Mouse (Mus musculus): ENCODE results near the gene Elavl3. TPM values are rescaled to one million over a fixed set of nuclear protein-coding genes. Genes with fewer than 3 reads are reported as not detected.
"Not testable (repeated sequence)": the region's sequence is repeated elsewhere in the genome, so short reads cannot be mapped to it uniquely, and the experiment has no call there.

The Elavl3 gene
- total RNA-seq (2014; fragmentation: Nextera tagmentation) = not detected in 2 replicates
- total RNA-seq (2017) = not detected in 2 replicates

DNA sequence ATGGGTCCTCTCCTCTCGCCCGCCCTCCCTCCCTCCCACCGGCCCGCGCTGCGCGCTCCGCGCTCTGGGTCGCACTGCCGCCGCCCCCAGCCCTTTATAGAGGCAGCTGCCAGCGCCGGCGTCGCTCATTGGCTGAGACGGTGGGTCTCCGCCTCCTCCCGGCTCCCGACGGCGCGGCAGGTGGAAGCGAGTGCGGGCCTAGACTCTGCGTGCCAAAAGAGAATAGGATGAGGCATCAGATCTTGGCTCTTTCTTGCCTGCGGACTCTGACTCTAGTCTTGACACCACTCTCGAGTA lies at the start of gene Elavl3:
Elavl3 (minus strand) TSS at position 66 of the 297 bp plus-strand sequence.
- ATAC-seq (replicated peaks; ENCODE audit: low FRiP score, low TSS enrichment, poor library complexity, severe bottlenecking) = no peak

DNA sequence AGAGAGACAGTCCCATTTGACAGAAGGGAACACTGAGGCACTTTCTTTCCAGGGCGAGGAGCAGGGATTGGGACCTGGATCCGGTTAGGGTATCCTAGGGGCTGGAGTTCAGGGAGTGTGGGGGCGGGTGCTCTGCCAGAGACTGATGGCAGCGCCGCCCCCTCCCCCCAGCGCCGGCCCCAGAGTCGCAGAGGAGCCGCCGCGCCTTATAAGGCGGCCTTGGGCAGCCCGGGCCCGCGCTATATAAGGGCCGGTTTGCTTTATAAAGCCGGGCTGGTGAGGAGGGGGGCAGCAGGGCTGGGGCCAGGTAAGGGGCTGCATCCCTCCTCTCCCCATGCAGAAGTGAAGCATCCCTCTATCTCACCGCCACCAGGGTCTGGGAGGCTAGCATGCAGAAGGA lies 48.1 kb upstream of the Elavl3 start:
- ATAC-seq (replicated peaks; ENCODE audit: low FRiP score, low TSS enrichment, poor library complexity, severe bottlenecking) = no peak

DNA sequence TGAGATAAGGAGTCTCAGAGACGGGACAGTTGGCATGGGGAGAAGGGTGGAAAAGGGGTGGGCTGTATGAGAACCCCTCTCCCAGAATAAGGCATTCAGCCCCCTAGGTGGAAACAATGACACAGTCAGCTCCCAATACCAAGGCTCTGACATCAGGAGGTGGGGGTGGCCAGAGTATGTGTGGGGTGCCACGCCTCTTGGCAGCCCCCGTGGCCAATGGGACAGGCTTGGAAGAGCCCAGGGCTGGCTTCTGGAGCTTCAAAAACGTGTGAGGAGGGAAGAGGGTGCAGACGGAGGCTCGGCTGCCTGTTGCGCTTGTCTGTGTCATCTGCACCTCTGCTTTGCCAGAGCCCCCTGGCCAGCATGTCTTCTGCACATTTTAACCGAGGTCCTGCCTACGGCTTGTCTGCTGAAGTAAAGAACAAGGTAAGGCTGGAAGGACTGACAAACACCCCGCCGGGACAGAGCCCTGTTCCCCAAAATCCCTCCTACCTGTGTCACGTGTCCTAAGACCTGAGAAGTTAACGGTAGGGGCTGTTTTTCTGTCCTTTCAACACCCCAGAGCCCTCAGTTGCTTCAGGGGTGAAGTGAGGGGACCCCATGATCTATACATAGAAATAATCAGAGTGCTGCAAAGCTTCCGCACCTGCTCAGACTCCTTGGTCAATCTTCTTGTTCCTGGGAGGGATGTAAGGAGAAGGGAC lies 47.3 kb upstream of the Elavl3 start, which contains the start of gene Cnn1:
Cnn1 (plus strand) TSS at position 224 of the 704 bp plus-strand sequence.
- no peak for ATAC-seq (replicated peaks; ENCODE audit: low FRiP score, low TSS enrichment, poor library complexity, severe bottlenecking)

DNA sequence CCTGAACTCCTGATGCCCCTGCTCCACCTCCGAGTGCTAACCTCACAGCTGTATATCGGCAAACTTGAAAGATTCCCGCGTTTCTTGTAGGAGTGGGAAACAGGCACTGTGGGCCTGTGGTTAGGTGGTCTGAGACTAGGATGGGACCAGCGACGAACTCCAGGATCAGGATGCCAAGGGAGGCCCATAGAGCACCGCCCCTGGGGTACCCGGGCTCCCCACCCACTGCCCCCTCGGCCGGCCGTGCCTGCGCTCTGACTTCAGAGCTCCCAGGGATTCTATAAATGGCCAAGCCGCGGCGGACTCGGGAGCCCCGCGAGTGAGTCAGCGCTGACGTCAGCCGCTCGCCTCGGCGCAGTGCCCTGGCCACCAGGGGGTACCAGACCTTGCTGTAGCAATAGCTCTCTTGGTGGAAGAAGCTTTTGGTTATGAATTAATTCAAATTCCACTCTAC lies 44.1 kb upstream of the Elavl3 start:
- peak; percentile 99 for ATAC-seq (replicated peaks; ENCODE audit: low FRiP score, low TSS enrichment, poor library complexity, severe bottlenecking)

DNA sequence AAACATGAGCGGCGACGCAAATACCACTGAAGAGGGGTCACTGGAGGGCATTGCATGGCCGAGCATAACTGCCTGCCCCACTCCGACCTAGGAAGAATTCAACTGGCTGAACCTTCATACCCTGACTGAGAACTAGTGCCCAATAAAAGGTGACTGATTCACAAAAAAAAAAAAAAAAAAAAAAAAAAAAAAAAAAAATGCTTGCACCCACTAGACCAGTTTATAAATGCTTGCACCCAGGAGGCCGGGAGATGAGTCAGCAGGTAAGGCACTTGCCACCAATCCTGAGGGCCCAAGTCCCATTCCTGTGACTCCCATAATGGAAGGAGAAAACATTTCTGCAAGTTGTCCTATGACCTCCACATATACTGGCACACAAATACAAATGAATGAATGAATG lies 40.9 kb upstream of the Elavl3 start:
- ATAC-seq (replicated peaks; ENCODE audit: low FRiP score, low TSS enrichment, poor library complexity, severe bottlenecking) = no peak

DNA sequence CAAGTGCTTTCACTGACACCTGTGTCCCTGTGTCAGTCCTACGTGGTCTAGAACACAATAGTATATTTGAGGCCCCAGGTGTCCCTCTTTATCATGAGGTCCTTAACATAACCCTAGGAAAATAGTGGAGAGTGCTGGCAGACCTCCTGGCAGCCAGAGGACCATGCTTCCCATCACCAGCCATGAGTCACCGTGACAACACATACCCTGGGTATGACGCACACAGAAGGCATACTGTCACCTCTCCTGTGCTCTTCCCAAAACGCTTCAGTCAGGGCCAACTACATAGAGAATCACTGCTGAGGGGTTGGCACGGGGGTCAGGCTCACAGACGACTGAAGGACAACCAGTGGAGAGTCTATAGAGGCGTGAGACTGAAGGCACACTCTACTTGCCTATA lies 38.2 kb upstream of the Elavl3 start:
- ATAC-seq (replicated peaks; ENCODE audit: low FRiP score, low TSS enrichment, poor library complexity, severe bottlenecking) = no peak

DNA sequence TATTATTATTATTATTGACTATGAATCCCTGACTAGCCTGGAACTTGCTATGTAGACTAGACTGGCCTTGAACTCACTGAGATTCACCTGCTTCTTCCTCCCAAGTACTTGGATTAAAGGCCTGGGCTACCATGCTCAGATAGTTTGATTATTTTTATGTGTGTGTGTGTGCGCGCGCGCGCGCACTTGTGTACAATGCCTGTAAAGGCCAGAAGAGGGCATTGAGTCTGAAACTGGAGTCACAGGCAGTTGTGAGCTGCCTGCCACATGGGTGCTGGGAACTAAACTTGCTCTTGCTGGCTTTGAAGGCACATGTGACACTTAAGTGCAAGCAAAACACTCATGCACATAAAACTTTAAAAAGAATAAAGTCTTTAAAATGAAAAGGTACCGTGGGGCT lies 37.5 kb upstream of the Elavl3 start:
- no peak for ATAC-seq (replicated peaks; ENCODE audit: low FRiP score, low TSS enrichment, poor library complexity, severe bottlenecking)

DNA sequence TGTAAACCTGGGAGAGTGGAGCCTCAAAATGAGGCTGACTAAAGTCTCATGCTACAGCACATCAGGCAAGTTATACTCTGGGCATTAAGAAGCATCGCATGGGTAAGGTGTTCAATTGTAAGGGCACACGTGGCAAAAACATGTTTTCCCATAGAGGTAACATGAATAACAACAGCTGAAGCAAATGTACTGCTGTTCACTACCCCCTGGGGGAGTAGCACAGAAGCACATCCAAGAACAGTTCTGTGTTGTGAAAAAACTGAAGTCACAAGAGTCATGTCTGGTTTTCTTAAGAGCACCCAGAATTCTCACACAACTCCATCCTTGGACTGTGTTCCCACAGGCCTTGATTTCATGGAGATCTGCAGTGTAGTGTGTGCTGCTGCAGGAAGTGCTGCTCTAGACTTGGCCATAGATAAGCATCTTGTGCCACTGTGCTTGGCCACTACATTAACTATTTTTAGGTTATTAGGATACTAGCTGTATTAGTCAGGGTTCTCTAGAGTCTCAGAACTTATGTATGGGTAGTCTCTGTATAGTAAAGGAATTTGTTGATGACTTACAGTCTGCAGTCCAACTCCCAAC lies 35.3 kb upstream of the Elavl3 start:
- no peak for ATAC-seq (replicated peaks; ENCODE audit: low FRiP score, low TSS enrichment, poor library complexity, severe bottlenecking)

DNA sequence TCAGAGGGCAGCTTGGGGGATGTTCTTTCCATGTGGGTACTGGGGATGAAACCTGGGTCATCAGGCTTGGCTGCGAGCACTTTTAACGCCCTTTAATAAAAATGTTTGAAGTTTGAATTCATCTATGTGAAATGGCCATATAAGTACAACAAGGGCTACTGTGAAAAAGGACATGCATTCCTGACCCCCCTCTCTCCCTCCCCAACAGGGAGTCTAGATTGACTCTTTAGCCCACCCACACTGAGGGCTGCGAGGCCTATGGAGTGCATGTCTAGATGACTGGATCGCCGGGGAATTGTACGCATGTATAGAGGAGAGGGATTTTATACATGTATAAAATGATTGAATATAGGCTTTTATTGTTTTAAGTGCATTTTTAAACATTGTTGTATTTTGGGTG lies 34.2 kb upstream of the Elavl3 start:
- ATAC-seq (replicated peaks; ENCODE audit: low FRiP score, low TSS enrichment, poor library complexity, severe bottlenecking) = no peak

DNA sequence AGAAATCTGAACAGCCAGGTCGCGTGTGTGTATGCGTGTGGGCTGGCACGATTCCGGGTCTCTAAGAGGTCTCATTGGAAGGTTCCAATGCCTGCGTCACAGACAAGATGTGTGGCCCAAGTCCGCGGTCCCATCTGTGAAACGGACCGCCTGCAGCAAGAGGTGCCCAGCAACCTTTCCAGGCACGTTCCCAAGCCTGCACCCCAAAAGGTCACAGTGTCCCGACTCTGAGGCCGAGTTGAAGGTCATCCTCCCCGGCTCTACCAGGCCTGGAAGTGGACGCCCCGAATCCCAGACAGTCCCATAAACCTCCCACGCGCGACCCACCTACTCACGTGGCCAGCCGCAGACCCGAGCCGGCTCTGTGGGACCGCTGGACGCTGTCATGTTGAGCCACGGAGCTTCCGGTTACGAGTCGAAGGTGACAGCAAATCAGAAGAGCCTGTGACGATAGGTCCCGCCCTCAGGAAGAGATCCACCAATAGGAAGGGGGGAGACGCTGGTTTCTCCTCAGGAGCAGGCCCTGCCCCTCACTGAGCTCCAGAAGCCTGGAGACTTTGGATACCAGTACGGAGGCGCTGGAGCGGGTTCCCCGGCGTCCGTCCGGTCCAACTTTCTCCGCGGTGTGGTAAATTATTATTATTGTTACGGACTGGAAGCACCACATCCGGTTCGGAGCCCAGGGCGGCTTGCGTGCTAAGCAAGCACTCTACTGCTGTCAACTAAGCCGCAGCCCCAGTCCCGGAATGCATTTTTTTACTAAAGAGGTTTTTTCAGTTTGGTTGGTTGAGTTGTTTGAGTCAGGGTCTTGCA lies 33.4 kb upstream of the Elavl3 start, which contains the start of gene Ecsit:
Ecsit (minus strand) TSS at position 417 of the 813 bp plus-strand sequence.
- peak; percentile 100 for ATAC-seq (replicated peaks; ENCODE audit: low FRiP score, low TSS enrichment, poor library complexity, severe bottlenecking)

DNA sequence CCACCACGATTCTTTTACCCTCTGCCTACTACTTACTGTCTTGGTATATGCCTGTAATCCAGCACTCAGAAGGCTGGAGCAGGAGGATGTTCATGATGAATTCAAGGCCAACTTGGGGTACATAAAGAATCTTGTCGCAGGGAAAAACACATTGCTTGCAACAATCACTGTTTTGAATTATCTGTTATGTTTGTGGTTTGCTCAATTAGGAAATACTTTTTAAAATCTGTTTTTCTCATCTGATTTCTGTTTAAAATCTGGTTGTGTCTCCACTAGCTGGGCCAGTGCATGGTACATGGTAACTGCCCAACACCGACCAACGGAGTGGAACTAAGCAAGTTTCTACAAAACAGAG lies 32.8 kb upstream of the Elavl3 start:
- ATAC-seq (replicated peaks; ENCODE audit: low FRiP score, low TSS enrichment, poor library complexity, severe bottlenecking) = no peak

DNA sequence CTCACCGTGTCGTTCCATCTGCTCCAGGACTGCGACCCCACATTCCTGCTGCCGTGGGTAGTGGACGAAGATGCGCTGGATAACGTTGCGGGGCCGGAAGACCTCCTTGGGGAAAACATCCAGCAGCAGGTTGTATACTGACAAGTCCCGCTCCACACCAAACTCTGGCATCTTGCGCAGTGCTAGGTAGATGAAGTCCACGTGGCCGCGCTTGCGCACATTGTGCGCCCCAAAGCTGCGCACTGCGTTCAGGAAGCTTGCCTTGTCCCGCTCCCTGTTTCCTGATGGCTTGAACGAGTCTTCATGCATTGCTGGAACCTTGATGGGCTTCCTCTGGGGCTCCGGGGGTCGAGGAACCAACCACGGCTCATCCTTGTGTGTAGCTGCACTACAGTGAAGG lies 24.4 kb upstream of the Elavl3 start:
- no peak for ATAC-seq (replicated peaks; ENCODE audit: low FRiP score, low TSS enrichment, poor library complexity, severe bottlenecking)

DNA sequence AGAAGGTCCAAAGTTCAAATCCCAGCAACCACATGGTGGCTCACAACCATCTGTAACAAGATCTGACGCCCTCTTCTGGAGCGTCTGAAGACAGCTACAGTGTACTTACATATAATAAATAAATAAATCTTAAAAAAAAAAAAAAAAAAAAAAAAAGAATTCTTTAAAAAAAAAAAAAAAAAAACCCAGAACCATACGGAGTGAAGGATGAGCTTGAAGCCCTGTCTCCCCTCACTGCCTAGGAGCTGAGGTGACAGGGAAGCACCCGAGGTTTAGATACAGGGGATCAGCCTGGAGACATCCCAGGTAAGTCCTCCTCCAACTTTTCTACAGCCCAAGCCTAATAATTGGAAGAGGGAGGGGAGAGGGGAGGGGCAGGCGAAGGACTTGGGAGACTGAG lies 24.0 kb upstream of the Elavl3 start:
- ATAC-seq (replicated peaks; ENCODE audit: low FRiP score, low TSS enrichment, poor library complexity, severe bottlenecking) = not testable (repeated sequence)

DNA sequence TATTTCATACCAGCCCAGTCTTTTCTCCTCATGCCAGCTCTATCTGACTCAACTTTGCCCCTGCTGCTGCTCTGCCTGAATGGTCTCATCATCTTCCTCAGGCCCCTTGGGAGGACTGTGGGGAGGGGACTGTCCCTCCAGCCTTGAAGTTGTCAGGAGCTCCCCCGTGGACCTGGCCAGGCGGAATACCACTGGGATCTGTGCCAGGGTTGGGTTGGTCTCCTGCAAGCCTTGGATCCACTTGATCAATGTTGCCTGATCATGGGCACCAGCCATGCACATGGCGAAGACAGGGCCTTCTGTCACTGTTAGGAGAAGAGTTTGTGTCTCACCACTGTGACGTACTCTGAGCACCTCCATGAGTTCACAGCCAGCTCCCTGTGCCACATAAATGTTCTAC lies 20.5 kb upstream of the Elavl3 start:
- ATAC-seq (replicated peaks; ENCODE audit: low FRiP score, low TSS enrichment, poor library complexity, severe bottlenecking) = no peak

DNA sequence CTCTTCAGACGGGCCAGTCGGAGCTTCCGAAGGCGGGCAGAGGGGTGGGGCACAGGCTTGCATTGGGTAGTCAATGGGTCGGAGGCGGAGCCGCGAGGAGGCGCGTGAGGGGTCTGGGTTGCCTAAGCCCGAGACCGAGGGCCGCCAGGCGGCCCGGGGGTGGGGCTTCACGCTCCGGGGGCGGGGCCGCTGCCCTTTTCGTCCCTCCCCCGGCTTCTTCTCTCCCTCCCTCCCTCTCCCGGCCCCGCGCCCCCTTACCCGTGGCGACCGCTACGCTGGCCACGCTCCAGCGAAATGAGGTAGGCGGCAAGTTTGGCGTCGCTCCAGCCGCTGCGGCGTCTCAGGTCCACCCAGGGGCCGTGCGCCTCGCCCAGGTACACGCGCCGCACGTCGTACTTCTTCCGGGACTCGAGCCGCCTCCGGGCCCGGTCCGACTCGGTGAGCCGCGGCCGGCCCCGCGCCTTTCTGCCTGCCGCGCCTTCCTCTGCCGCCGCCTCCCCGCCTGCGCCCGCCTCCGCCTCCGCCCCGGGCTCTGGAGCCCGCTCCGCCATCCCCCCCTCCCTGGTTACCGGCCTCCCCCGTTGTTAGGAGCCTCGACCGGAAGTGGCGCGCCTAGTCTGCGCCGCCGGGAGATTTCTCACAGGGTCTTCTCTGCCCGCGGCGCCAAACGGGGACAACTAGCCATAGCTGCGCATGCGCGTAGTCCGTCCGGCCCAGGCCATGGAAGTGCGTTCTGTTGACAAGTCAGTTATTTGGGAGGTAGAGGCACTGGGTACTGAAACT lies 19.2 kb upstream of the Elavl3 start, which contains the start of the genes Gm49318 and Zfp653:
Gm49318 (minus strand) TSS at position 469 of the 783 bp plus-strand sequence.
Zfp653 (minus strand) TSS at position 586 of the 783 bp plus-strand sequence.
- peak; percentile 95 for ATAC-seq (replicated peaks; ENCODE audit: low FRiP score, low TSS enrichment, poor library complexity, severe bottlenecking)

DNA sequence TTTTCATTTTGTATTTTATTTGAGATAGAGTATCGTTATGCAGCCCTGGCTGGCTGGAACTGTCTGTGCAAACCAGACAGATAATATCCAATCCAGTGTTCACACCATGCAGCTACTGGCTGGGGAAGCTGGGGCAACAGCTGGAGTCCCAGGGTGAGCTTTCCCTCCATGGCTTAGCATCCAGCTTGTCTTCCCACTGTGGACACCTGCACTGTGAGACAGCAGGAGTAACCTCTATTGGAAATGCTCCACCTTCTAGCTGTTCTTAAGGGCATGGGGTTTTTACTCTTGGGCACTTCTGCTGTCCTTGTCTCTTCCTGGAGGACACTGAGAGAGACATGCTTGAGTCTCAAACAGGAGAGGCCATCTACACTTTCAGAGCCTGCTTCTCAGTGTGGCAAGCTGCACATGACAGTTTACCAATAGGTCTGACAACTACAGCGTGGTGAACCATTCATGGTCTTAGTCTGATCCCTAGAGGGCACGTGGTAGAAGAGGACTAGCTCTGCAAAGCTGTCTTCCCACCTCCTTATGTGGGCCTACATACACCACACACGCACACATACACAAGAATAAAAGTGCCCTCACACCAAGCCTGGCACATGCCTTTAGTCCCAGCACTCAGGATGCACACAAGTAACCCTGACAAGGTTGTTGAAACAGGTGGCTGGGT lies 18.2 kb upstream of the Elavl3 start:
- no peak for ATAC-seq (replicated peaks; ENCODE audit: low FRiP score, low TSS enrichment, poor library complexity, severe bottlenecking)

DNA sequence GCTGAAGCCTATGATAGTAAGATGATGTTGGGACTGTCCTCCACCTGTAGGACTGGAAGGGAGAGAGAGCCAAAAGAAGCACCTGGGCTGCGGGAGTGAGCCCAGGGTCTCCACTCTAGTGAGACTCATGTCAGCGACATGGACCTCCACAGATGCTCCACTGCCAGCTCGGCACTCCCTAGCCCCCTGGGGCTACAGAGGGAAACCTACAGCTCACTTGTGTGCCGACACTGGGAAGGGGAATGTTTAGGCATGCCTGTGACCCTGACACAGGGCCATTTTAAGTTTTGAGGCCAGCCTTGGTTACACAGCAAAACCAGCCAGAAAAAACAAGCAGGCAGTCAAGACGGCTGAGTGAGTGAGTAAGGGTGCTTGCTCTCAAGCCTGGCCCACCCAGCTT lies 15.4 kb upstream of the Elavl3 start:
- ATAC-seq (replicated peaks; ENCODE audit: low FRiP score, low TSS enrichment, poor library complexity, severe bottlenecking) = no peak

DNA sequence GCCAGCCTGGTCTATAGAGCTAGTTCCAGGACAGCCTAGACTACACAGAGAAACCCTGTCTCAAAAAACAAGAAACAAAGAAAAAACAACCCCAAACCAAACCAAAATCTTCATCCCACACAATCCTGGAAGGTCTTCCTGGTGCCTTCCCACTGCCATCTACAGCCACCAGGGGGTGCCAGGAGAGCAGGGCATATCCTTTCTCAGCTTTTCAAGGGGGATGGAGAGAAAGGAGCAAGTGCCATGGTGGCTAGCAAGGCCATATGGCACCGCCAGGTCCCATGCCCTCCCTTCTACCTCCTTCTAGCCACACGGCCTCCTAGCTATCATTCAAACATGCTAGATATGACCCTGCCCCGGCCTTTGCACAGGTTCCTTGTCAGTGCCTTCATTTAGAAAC lies 14.6 kb upstream of the Elavl3 start:
- ATAC-seq (replicated peaks; ENCODE audit: low FRiP score, low TSS enrichment, poor library complexity, severe bottlenecking) = no peak; the same call in 1 of the 2 replicates

DNA sequence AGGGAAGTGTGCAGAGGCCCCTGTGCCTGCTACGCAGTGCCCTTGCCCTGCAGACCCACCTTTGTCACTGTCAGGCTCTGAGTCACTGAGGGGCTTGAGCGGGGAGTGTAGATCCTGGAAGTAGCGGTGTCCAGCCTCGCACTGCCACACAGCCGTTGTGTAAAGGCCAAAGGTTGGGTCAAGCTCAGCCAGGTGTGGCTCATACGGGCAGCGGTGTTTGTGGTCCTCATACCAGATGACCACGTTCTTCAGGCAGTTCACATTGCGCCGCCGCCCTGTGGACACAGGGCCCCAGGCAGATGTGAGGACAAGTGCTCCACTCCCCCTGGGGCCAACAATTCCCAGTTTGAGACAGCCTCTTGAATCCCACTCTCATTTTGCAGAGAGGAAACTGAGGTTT lies 13.8 kb upstream of the Elavl3 start:
- no peak for ATAC-seq (replicated peaks; ENCODE audit: low FRiP score, low TSS enrichment, poor library complexity, severe bottlenecking)

Data from megakaryocyte-erythroid progenitor cell, adult 5-6 weeks (primary cell).